Mouse (Mus musculus): ENCODE data around the gene Ormdl3. TPM values are rescaled to one million over a fixed set of nuclear protein-coding genes. Genes with fewer than 3 reads are reported as not detected.

Gene Ormdl3
- polyA plus RNA-seq, 1 experiment, result 45.7 TPM

DNA sequence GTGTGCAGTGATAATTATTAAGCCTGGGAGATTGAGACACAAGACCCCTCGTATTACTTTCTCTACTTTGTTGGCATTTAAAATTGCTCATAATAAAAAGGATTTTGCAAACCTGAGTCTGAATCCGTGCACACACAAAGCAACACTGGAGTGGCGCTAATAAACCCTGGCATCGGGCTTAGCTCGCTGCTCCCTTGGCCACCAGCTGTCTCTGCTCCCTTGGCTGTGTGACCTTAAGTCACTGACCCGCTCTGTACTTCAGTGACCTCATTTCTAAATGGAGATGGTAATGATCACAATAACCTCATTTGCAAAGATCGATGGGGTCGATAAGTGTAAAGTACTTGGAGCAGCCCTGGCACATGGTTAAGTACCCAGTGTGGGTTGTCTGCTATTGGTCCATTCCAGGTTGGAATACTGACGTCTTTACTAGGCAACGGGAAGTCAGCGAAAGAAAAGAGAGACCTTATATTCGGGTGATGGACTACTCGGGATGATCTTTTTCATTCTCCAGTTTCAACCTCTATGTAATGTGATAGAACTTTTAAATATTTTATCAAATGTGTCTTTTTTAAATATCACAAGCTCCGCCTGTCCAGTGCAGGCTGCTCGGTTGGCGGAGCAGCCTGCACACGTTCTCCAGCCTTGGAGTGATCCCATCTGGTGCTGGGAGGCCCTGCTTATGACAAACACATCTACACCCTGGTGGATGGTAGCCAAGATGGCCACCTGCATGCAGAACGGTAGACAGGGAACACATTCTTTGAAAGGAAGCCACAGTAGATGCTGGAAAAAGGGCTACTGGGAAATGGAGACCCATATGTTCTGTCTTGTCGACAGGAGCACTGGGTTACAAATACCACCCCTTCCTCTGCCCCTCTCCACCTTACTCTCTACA lies 3.6 kb upstream of the Ormdl3 start:
- WGBS, result 56% methylated on average over 19 of the region's 19 CpGs
- DNase-seq (ENCODE audit: low read depth, low spot score), result no peak

GRCm38 (mm10) chr11:98589306-98589705 lies 2.1 kb upstream of the Ormdl3 start:
- WGBS, result 72% methylated on average over 8 of the region's 8 CpGs
- DNase-seq (ENCODE audit: low read depth, low spot score), result no peak

DNA sequence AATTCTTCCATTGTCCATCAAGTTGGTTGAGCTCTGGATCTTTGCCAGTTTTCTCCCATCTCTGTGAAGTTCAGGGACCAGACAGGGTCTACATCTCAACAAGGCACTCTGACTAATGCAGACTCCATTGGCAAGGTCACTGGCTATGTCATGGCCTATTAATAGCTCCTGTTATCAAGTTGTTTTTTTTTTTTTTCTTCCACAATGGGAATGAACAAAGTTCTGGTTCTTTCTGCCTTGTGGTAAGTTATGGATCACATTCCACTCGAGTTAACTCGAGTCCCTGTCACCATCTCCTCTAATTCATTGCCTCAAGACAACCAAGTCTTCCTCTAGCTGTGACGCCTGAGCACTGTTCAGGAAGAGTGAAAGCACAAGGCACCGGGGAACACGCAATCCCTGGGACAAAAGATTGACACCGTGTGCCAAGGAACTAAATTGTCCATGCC lies 1.7 kb upstream of the Ormdl3 start:
- WGBS, result 54% methylated on average over 6 of the region's 6 CpGs
- DNase-seq (ENCODE audit: low read depth, low spot score), result no peak

DNA sequence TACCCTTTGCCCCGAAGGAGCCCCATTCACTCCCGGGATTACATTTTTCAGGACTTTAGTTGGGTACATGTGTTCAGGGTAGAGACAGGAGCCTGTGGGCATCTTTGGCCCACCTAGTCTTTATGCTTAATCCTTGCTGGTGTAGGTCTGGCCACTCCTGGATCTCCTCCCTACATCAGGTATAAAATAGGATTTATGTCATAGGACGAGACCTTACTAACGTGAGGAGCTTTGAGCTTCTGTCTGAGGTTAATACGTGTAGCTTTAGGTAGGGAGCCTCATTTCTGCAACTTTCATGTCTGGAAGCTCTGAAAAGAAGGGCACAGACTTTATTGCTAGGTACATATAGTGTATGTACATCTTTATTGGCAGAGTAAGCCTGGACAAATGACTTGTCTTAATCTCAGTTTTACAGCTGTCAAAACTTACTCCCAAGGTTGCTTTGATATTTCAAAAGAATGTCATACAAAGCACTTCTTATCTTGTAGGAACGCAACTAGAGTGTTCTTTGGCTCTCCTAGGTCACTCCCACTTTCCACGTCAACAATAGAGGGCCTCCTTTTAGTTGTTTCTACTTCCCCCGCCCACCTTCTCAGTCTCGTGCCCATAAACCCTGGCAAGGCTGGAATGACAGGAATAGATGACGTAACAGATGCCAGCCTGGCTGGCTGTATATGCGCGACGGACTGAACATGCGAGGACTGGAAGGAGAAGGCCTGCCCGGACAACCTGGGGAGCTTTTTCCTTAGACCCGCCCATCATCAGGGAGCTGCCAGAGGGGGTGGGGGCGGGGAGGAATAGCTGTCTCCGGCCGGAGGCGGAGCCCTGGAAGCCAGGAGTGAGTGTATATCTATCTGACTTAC lies 747 bp upstream of the Ormdl3 start:
- WGBS, result 4% methylated on average over 20 of the region's 20 CpGs
- DNase-seq (ENCODE audit: low read depth, low spot score), result peak; percentile 92

- no peak for DNase-seq (ENCODE audit: low read depth, low spot score)
- WGBS, result 2% methylated on average over 22 of the region's 22 CpGs
These were observed 879 bp downstream of the Ormdl3 start for GRCm38 (mm10) chr11:98586087-98586891.

GRCm38 (mm10) chr11:98584629-98585177 lies 2.5 kb downstream of the Ormdl3 start:
- DNase-seq (ENCODE audit: low read depth, low spot score), result no peak
- WGBS, result 93% methylated on average over 6 of the region's 6 CpGs

- DNase-seq (ENCODE audit: low read depth, low spot score), result no peak
- WGBS, result 56% methylated on average over 1 of the region's 1 CpGs
These were observed 3.0 kb downstream of the Ormdl3 start for GRCm38 (mm10) chr11:98584146-98584545.

DNA sequence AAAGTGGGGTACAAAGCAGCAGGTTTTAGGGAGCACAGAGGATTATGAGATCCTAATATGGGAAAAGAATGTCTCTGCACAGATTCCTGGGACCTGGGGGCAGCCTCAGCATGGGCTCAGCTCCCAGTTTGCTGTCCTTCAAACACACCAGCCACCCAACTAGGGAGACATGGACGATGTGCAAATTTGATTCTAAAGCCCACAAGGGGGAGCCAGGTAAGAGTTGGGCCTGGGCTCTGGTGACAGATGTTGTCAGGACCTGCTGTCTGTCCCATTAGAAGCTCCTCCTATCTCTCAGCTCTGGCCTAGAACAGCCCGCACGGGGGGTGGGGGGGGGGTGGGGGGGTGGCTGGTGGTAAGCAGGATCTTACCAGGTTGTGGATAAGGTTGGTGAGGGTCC lies 3.6 kb downstream of the Ormdl3 start:
- no peak for DNase-seq (ENCODE audit: low read depth, low spot score)
- WGBS, result 50% methylated on average over 3 of the region's 3 CpGs

- WGBS, result 94% methylated on average over 3 of the region's 3 CpGs
- no peak for DNase-seq (ENCODE audit: low read depth, low spot score)
These were observed 4.0 kb downstream of the Ormdl3 start for GRCm38 (mm10) chr11:98583265-98583552.

DNA sequence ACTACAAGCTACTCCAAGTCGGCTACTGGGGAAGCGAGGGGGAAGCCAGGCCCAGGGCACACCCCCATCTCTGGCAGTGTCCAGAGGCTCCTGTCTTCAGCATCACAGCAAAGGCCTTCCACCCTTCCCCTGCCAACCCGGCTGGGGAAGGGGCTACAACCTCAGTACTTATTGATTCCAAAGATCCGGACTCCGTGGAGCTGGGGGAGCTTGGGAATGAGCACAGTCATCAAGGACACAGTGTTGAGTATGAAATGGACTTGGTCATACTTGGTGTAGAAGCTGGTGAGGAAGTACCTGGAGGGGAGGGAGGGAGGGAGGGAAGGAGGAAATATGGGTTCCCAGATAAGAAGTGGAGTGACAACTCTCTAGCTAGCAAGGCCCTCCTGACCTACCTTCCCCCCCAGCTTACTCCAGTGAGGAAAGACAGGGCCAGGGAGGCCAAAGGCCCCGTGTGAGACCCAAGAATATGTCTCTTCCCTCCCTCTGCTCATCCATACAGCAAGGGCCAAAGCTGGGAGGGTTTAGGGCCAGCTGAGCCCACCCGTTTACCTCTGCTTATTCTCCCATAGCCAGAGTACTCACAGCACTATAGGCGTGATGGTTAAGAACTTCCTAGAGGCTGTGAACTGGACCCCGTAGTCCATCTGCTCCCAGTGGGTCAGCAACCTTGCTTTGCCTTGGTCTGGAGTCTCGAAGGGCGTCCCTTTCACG lies 4.5 kb downstream of the Ormdl3 start:
- 87% methylated on average over 12 of the region's 12 CpGs for WGBS
- no peak for DNase-seq (ENCODE audit: low read depth, low spot score)

DNA sequence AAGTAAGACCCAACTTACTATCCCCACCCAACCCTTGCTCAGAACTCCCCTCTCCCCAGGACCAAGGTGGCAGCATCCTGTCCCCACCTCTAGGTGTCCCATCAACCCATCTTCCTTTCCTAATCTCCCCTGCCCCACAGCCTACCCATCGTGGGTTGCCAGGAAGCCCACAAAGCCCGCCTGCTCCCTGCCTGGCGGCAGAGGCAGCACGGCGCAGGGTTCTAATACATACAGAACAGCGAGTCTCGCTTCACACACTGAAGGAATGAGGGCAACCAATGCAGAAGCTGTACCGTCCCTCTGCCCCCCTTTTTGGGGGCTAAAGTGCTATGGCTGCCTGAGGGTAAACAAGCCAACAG lies 5.2 kb downstream of the Ormdl3 start:
- no peak for DNase-seq (ENCODE audit: low read depth, low spot score)
- WGBS, result 91% methylated on average over 8 of the region's 8 CpGs

DNA sequence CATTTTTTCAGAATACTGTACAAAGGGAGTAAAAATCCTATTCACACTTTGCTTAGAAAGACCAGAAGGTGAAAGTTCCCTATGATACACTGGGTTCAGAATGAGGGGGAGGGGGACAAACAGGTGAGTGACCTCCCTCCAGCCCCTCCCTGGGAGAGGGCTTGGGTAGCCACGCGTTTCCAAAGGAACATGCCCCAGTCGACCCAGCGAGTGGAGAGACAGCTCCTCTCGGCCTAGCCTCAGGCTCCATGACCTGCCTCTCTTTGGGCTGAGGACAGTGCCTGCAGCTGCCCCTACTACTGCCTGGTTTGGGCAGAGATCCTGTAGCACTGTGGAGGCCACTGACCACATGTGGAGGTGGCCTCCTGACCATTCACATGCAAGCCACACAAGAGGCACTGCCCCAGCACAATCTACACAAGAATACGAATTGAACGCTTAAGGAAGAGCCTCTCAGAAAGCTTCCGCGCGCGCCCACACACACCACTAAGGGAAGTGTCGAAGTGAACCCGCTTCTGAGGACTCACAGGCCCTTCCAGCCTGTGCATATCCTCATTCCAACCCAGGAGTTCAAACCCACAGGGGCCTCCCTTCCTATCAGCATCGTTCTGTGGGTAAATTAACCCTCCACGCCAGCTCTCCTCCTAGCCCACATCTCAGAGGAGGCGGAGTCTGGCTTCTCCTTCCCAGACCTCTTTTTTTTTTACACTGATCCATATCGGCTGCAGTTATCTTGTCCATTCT lies 5.7 kb downstream of the Ormdl3 start:
- 78% methylated on average over 17 of the region's 17 CpGs for WGBS

GRCm38 (mm10) chr11:98580301-98581121 lies 6.7 kb downstream of the Ormdl3 start:
- 52% methylated on average over 16 of the region's 16 CpGs for WGBS
- no peak for DNase-seq (ENCODE audit: low read depth, low spot score)

More for the DNA sequence above, 5.7 kb downstream of the Ormdl3 start:
- DNase-seq (ENCODE audit: low read depth, low spot score), result no peak

GRCm38 (mm10) chr11:98577776-98578175 lies 9.4 kb downstream of the Ormdl3 start:
- no peak for DNase-seq (ENCODE audit: low read depth, low spot score)

DNA sequence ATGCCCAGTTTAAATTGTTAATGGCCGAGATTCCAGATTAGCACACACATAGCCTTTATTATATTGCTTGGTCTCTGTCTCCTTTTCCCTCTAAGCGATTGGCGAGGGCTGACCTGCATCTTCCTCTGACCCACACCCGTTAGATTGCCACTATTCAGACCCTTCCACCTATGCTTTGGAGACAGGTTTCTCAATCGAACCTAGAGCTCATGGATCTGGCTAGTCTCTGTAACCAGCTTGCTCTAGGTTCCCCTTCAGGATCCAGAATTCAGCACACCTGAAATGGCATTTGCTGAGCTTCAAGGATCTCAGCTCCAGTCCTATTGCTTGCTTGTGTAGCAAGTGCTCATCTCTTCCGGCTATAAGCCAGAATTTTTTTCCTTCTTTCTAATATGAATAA lies 17.7 kb downstream of the Ormdl3 start:
- 81% methylated on average over 6 of the region's 6 CpGs for WGBS
- DNase-seq (ENCODE audit: low read depth, low spot score), result no peak

More at GRCm38 (mm10) chr11:98577776-98578175, 9.4 kb downstream of the Ormdl3 start:
- 56% methylated on average over 5 of the region's 5 CpGs for WGBS

DNA sequence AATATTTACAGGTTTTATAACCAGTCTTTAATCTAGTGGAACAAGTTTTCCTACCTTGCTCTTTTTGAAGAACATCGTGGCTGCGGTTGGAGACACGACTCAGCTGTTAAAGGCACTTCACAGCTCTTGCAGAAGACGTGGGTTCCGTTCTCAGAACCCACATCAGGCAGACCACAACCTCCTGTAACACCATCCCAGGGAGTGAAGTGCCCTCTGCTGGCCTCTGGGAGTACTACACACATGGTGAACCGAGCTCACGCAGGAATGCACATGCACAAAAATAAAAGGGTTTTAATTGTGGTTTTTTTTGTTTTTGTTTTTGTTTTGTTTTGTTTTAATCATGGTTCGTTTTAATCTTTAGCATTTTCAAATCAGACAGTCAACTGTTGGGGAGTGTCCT lies 18.8 kb downstream of the Ormdl3 start:
- 84% methylated on average over 8 of the region's 8 CpGs for WGBS
- DNase-seq (ENCODE audit: low read depth, low spot score), result no peak

DNA sequence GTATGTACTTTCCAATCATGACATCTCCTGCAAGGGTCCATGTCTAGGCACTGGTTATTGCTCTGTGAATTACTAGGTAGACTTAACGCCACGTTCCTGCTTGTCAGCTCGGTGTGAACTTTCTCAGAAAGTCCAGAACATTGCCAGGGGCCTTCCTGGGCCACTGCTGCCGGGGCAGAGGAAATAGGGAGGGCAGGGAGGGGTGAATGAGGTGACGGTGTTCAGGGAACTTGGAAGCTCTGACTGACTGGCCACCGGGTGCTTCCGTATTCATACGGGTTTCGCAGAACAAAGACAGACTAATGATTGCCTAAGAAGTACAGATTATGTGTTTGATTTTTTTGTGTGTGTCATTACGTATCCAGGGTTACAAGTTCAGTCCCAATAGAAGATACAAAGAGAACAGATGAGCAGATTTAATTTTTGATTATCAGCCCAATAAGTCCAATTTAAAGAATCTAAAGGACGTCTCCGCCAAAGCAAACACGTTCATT lies 23.2 kb downstream of the Ormdl3 start:
- WGBS, result 29% methylated on average over 13 of the region's 13 CpGs
- DNase-seq (ENCODE audit: low read depth, low spot score), result no peak
